Mouse (Mus musculus) bone marrow macrophage, adult 2 months (primary cell): ENCODE data around the gene Clstn3. TPM values are rescaled to one million over a fixed set of nuclear protein-coding genes. Genes with fewer than 3 reads are reported as not detected.
"Not testable (repeated sequence)": the region's sequence is repeated elsewhere in the genome, so short reads cannot be mapped to it uniquely, and the experiment has no call there.

Experiments used
- H3K27ac ChIP-seq: 2 replicates; pipeline ENCODE4 v1.5.1; 2012; ENCODE audit warnings: low read depth, low read length; ENCODE audit not compliant: insufficient read depth
- H3K4me1 ChIP-seq: 2 replicates; pipeline ENCODE4 v1.6.1; 2012; ENCODE audit warnings: low read length; ENCODE audit not compliant: control insufficient read depth, insufficient read depth
- H3K4me3 ChIP-seq: 2 replicates; pipeline ENCODE4 v1.5.1; 2012; ENCODE audit warnings: mild to moderate bottlenecking, low read length, moderate library complexity; ENCODE audit not compliant: insufficient read depth
- CTCF ChIP-seq: IDR thresholded peaks from 2 replicates; pipeline ENCODE4 v1.5.1; 2012; ENCODE audit warnings: low read depth, mild to moderate bottlenecking, low read length, moderate library complexity
- POLR2A ChIP-seq: IDR thresholded peaks from 2 replicates; pipeline ENCODE4 v1.6.1; 2012; ENCODE audit warnings: mild to moderate bottlenecking, low read depth, low read length, borderline replicate concordance
- polyA plus RNA-seq: library from polyadenylated mRNA; stranded (reverse); fragments of >200 nt; gene quantifications from 2 replicates; pipeline ENCODE4 v1.2.4, GENCODE M21; 2012; ENCODE audit not compliant: missing spikeins, insufficient read depth, insufficient read length

Gene Clstn3
- polyA plus RNA-seq, 1 experiment = 0.60 TPM

DNA sequence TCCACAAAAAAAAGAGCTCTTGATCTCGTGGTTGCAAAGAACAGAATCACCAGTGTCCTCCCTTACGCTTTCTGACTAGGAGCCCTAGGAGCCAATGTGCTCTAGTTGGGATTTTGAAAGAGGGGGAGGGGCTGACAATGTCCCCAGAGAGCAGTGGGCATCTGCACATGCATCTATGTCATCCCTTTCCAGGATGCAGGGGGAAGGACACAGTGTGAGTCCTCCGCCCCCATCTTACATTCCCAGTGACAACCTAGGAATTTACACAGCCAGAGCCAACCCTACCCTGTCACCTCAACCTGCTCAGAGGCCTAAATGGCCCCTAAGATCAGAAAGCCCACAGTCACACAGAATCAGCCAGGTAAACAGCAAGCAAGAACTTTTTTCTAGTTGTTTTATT lies 34.2 kb downstream of the Clstn3 start:
- H3K4me3 ChIP-seq = no peak overlapping the region
- TF ChIP-seq CTCF (no peak), POLR2A (no peak)
- H3K4me1 ChIP-seq = no peaks in the 10 kb centered on the region
- H3K27ac ChIP-seq = no peak overlapping the region

DNA sequence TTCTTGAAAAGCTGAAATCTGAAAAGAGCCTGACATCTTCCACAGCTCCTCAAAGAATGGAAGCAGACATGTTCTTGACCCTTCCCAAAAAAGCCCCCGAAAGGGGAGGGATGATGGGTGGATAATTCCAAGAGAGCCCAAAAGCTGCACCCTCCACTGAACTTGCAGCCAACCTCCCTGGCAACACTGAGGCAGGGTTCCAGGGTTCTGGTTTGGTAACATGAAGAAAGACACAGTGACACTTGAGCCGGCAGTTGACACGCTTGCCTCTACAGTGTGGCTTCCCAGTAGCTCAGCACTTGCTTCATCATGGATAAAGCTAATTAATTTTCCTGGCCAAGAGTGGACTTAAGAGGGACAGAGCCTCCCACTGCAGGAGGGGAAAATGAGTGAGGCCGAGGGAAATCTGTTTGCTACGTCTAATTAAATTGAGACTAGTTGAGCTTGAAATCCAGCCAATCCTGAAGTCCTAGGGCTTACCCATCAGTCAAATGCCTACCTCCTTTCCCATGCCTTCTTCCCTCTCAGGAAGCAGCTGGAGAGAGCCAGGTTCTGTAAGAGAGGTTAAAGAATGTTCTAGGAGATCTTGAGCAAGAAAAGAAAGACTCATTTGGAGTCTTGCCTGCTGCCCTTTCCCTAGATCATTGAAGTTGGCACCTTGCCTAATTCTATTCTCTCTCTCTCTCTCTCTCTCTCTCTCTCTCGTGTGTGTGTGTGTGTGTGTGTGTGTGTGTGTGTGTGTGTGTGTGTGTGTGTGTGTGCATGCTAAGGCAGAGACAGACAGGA lies 36.6 kb downstream of the Clstn3 start:
- Histone ChIP-seq H3K4me1 (no peaks in the 10 kb centered on the region), H3K4me3 (no peak overlapping the region), H3K27ac (no peak overlapping the region)
- TF ChIP-seq POLR2A = no peak
- TF ChIP-seq CTCF = no peak

DNA sequence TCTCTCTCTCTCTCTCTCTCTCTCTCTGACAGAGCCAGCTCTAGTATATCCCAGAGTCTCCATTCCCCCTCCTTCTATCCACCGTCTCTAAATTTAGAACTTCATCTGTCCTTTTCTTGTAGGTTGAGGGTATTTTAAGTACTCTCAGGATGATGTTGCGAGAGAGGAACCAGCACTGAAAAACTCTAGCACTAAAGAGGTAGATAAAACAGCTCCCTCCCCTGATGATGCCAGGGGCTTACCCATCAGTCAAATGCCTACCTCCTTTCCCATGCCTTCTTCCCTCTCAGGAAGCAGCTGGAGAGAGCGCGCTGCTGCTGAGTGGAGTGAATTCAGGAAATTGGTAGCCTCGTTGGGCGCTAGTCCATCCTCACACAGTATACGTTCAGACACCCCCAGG lies 37.3 kb downstream of the Clstn3 start:
- Histone ChIP-seq H3K4me1 (no peaks in the 10 kb centered on the region), H3K4me3 (no peak overlapping the region), H3K27ac (no peak overlapping the region)
- no peak for TF ChIP-seq POLR2A
- TF ChIP-seq CTCF = no peak

- Histone ChIP-seq H3K27ac (no peak overlapping the region), H3K4me3 (no peak overlapping the region), H3K4me1 (no peaks in the 10 kb centered on the region)
- no peak for TF ChIP-seq CTCF
- no peak for TF ChIP-seq POLR2A
Observed at GRCm38 (mm10) chr6:124426604-124427003, 38.0 kb downstream of the Clstn3 start.

- Histone ChIP-seq H3K4me3 (no peak overlapping the region), H3K4me1 (no peaks in the 10 kb centered on the region), H3K27ac (no peak overlapping the region)
- no peak for TF ChIP-seq CTCF
- no peak for TF ChIP-seq POLR2A
Observed at GRCm38 (mm10) chr6:124425523-124425922, 39.1 kb downstream of the Clstn3 start.

DNA sequence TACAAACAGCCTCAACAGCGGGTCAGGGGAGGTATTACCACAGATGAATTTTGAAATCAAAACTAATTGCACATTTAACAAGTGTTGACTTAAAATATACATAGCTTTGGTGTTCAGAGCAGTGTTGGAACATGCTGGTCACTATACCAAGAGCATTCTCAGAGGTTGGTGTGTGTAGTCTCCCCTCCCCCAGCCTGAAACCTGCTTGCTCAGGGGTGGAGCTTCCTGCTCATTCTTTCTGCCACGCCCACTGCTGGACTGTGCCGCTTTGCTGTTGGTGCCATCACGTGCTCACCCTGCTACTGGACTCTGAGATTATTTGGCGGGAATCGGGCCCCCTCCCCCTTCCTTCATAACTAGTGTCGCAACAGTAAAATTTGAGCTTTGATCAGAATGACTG lies 39.6 kb downstream of the Clstn3 start:
- not testable (repeated sequence) for H3K4me1 ChIP-seq, H3K4me3 ChIP-seq, H3K27ac ChIP-seq

DNA sequence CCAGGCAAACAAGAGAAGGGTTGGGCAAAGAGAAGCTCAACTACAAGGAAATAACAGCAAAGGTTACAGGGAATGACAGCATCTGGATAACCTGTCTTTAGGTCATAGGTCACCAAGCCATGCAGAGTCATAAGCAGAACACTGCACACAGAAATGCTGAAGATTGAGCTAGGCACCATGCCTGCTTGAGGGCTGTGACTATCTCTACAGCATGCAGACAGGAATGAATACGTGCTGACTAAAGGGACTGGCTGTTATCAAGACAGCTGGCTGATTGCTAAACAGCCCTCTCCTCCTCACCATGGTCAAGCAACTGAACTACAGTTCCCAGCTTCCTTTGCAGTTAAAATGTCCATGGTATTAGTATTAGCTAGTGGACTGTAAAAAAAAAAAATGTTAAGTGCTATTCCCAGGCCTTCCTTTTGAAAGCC lies 40.5 kb downstream of the Clstn3 start:
- TF ChIP-seq CTCF = no peak
- no peak for TF ChIP-seq POLR2A
- no peaks in the 10 kb centered on the region for H3K4me1 ChIP-seq
- no peak overlapping the region for H3K4me3 ChIP-seq
- no peak overlapping the region for H3K27ac ChIP-seq

- Histone ChIP-seq H3K27ac (no peak overlapping the region), H3K4me3 (no peak overlapping the region), H3K4me1 (no peaks in the 10 kb centered on the region; the same call in 1 of the 2 replicates)
- no peak for TF ChIP-seq CTCF
- no peak for TF ChIP-seq POLR2A
Observed at GRCm38 (mm10) chr6:124418686-124419085, 45.9 kb downstream of the Clstn3 start.

GRCm38 (mm10) chr6:124415347-124416088 lies 49.1 kb downstream of the Clstn3 start:
- TF ChIP-seq CTCF (peak; percentile 74), POLR2A (0 out of 2 replicates have a peak, but pooled peaks have one; percentile 26)
- peaks cover 3% of the 10 kb centered on the region; the same call in 1 of the 2 replicates for H3K4me1 ChIP-seq
- peak overlapping the region; percentile 66 for H3K4me3 ChIP-seq

GRCm38 (mm10) chr6:124414927-124415325 lies 49.7 kb downstream of the Clstn3 start, which contains the start of gene Pex5:
Pex5 (minus strand) TSS chr6:124415067.
- TF ChIP-seq CTCF = no peak
- TF ChIP-seq POLR2A = no peak
- H3K4me3 ChIP-seq = peak within 1 kb of the TSS; percentile 97
- peaks cover 3% of the 10 kb centered on the region; the same call in 1 of the 2 replicates for H3K4me1 ChIP-seq
- peak within 1 kb of the TSS; percentile 74 for H3K27ac ChIP-seq

More at GRCm38 (mm10) chr6:124415347-124416088, 49.1 kb downstream of the Clstn3 start:
- peak overlapping the region; percentile 74 for H3K27ac ChIP-seq
